Mouse (Mus musculus) kidney, adult 2 months (tissue): Measurements from ENCODE around the gene Mpv17.

ENCODE experiments used
- CTCF ChIP-seq: fragments of 200-500 bp; conservative IDR thresholded peaks from 2 replicates; pipeline ENCODE4 v1.5.1; 2011; ENCODE audit warnings: low read depth, mild to moderate bottlenecking, control low read depth, low read length, moderate library complexity, mixed read lengths; ENCODE audit not compliant: insufficient read depth, insufficient read length
- POLR2A ChIP-seq: fragments of 200-500 bp; IDR thresholded peaks from one replicate; pipeline ENCODE4 v1.6.1; 2011; ENCODE audit warnings: low read depth, low read length, control low read depth

GRCm38 (mm10) chr5:31192045-31192938, 38.2 kb upstream of the Mpv17 start:
- no peak for TF ChIP-seq POLR2A
- no peak for TF ChIP-seq CTCF
